Mouse (Mus musculus) kidney, adult 2 months (tissue): ENCODE data around the gene Inpp5d. TPM values are rescaled to one million over a fixed set of nuclear protein-coding genes. Genes with fewer than 3 reads are reported as not detected.

Experiments
- DNase-seq: peaks from one replicate; pipeline ENCODE4 v3.0.0; 2021
- H3K27ac ChIP-seq: fragments of 200-500 bp; 2 replicates; pipeline ENCODE4 v1.5.1; 2012; ENCODE audit warnings: low read depth, low read length, control low read depth, inconsistent platforms; ENCODE audit not compliant: insufficient read depth
- H3K27me3 ChIP-seq: fragments of 200-500 bp; replicated peaks from 2 replicates; pipeline ENCODE4 v1.6.1; 2012; ENCODE audit warnings: mild to moderate bottlenecking, moderate library complexity, low read length, inconsistent platforms; ENCODE audit not compliant: control insufficient read depth, insufficient read depth
- H3K36me3 ChIP-seq: fragments of 200-500 bp; 2 replicates; pipeline ENCODE4 v1.6.1; 2012; ENCODE audit warnings: mild to moderate bottlenecking, moderate library complexity, low read length, inconsistent platforms; ENCODE audit not compliant: control insufficient read depth, insufficient read depth
- H3K4me1 ChIP-seq: fragments of 200-500 bp; 2 replicates; pipeline ENCODE4 v1.6.1; 2011; ENCODE audit warnings: low read length; ENCODE audit not compliant: control insufficient read depth, insufficient read depth
- H3K4me3 ChIP-seq: fragments of 200-500 bp; 2 replicates; pipeline ENCODE4 v1.5.1; 2011; ENCODE audit warnings: mild to moderate bottlenecking, low read depth, low read length, control low read depth; ENCODE audit not compliant: insufficient read depth
- CTCF ChIP-seq: fragments of 200-500 bp; conservative IDR thresholded peaks from 2 replicates; pipeline ENCODE4 v1.5.1; 2011; ENCODE audit warnings: low read depth, mild to moderate bottlenecking, control low read depth, low read length, moderate library complexity, mixed read lengths; ENCODE audit not compliant: insufficient read depth, insufficient read length
- POLR2A ChIP-seq: fragments of 200-500 bp; IDR thresholded peaks from one replicate; pipeline ENCODE4 v1.6.1; 2011; ENCODE audit warnings: low read depth, low read length, control low read depth
- WGBS: fragments of 180-500 bp; shearing (Covaris S2); methylation state at CpG from one replicate; pipeline ENCODE4 v1.1.7; 2018; 5-methylcytosine and 5-hydroxymethylcytosine counted together
- polyA plus RNA-seq: library from polyadenylated mRNA; depleted of rRNA; stranded (reverse); fragments of >200 nt; gene quantifications from 2 replicates; pipeline ENCODE4 v1.2.3, GENCODE M21; 2012

The Inpp5d gene
- polyA plus RNA-seq, 1 experiment = 20.0 TPM

DNA sequence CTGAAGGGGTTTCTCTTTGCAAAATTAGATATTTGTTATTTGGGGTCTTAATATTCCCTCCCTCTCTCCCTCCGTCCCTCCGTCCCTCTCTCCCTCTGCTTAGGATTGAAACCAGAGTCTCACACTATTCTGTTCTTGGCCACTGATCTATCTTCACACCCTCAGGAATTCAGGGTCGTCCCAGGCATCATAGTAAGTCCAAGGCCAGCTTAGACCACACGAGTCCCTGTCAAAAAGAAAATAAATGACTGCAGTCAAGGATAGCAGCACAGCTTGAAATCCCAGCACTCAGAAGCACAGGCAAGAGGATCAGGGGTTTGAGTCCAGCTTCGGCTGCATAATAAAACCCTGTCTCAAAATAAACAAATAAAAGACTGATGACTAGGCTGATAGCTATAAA is 35.0 kb downstream of the Inpp5d start:
- no peak overlapping the region for H3K27ac ChIP-seq
- no peak for DNase-seq
- no peak overlapping the region for H3K4me3 ChIP-seq
- H3K36me3 ChIP-seq = no peaks in the 10 kb centered on the region
- no peaks in the 10 kb centered on the region for H3K4me1 ChIP-seq
- no peak for TF ChIP-seq POLR2A
- TF ChIP-seq CTCF = no peak
- H3K27me3 ChIP-seq = no peaks in the 10 kb centered on the region
- 36% methylated on average over 5 of the region's 5 CpGs for WGBS

DNA sequence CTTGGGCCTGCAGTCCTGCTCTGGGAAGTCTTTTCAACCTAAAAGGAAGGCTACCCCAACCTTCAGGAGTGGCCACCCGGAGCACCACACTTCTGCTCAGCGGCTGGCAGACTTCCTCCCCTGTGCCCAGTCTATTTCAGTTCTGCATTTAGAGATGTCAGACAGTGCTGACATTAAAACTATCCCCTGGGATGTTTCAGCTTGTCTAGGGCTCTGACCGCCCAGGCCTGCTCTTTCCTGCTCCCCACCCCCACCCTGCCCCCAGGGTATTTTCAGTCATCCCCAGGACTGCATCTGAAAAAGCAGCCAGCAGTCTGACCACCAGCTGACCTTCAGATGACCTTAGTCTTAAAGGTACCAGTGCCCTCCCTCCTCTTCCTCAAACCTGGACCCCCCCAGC is 38.0 kb downstream of the Inpp5d start:
- Histone ChIP-seq H3K4me1 (no peaks in the 10 kb centered on the region), H3K27me3 (no peaks in the 10 kb centered on the region), H3K27ac (no peak overlapping the region), H3K4me3 (no peak overlapping the region), H3K36me3 (no peaks in the 10 kb centered on the region)
- 65% methylated on average over 3 of the region's 3 CpGs for WGBS
- TF ChIP-seq CTCF (no peak), POLR2A (no peak)
- DNase-seq = no peak

DNA sequence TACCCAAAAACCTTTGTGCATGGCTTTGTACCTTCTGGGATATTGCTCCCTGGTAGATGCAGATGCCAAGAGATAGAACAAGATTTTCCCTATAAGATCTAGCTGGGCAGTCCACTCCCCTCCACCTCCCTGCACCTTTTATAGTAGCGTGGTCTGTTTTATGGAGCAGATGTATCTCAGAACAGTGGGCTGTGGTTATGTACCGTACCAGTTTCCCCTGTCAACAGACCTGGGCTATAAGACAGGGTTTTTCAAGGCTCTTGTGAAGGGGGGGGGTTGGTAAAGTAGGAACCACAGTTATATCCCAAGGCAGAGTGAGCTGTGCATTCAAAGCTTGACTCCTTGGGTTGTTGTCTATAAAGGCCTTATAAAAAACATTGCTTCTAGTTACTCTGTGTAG is 38.4 kb downstream of the Inpp5d start:
- H3K27ac ChIP-seq = no peak overlapping the region
- H3K4me1 ChIP-seq = no peaks in the 10 kb centered on the region
- H3K36me3 ChIP-seq = no peaks in the 10 kb centered on the region
- H3K27me3 ChIP-seq = no peaks in the 10 kb centered on the region
- no peak overlapping the region for H3K4me3 ChIP-seq
- no peak for DNase-seq
- 93% methylated on average over 2 of the region's 2 CpGs for WGBS
- TF ChIP-seq CTCF (no peak), POLR2A (no peak)

DNA sequence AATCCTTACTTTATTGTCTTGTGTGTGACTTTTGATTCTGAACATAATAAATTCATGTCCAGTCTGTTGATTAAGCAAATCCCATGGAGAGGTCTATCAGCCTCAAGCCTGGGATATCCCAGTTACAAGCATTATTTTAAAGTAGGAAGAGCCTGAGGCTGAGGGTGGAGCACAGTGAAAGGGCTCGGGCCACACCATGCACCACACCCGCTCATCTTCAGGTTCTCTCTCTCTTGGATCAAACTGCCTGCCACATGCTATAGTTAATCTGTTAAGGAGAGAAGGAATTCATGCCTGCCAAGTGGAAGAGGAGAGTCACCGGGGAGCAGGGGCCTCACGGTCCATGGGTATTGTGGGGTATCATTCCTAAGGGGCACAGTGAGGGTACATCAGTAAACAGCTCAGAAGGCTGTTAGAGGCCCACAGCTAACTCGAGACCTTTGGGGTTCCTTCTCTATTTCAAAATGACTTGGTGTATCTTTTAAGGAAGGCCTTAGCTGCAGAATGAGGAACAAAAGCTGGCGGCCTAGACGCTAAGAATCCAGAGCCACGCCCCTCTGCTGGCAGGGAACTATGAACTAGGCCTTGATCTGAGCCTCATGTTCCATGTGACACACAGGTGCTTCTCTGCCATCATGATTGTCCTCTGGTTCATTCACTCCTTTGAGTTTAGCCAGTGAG is 39.0 kb downstream of the Inpp5d start:
- no peaks in the 10 kb centered on the region for H3K4me1 ChIP-seq
- H3K36me3 ChIP-seq = no peaks in the 10 kb centered on the region
- peak; percentile 45 for DNase-seq
- no peak overlapping the region for H3K27ac ChIP-seq
- TF ChIP-seq POLR2A = no peak
- no peak for TF ChIP-seq CTCF
- H3K4me3 ChIP-seq = no peak overlapping the region
- 78% methylated on average over 8 of the region's 8 CpGs for WGBS
- no peaks in the 10 kb centered on the region for H3K27me3 ChIP-seq

DNA sequence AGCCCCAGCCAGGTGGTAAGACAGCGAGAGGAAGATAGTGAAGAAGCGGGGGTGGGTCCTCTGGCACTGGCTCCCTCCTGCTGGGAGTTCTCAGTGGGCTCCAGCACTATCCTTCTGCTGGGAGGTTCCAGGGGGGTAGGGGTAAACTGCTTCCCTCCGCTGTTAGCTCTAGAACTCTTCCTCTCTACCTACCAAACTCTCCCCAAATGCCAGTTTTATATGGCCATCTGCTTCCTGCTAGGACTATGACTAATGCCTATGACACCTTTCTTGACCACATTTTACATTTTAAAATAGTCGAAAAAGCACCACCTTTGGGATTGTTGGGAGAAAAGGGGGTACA is 39.5 kb downstream of the Inpp5d start:
- no peaks in the 10 kb centered on the region for H3K36me3 ChIP-seq
- no peak for TF ChIP-seq POLR2A
- TF ChIP-seq CTCF = no peak
- H3K27me3 ChIP-seq = no peaks in the 10 kb centered on the region
- no peaks in the 10 kb centered on the region for H3K4me1 ChIP-seq
- WGBS = 80% methylated on average over 4 of the region's 4 CpGs
- H3K4me3 ChIP-seq = no peak overlapping the region
- DNase-seq = no peak
- no peak overlapping the region for H3K27ac ChIP-seq

DNA sequence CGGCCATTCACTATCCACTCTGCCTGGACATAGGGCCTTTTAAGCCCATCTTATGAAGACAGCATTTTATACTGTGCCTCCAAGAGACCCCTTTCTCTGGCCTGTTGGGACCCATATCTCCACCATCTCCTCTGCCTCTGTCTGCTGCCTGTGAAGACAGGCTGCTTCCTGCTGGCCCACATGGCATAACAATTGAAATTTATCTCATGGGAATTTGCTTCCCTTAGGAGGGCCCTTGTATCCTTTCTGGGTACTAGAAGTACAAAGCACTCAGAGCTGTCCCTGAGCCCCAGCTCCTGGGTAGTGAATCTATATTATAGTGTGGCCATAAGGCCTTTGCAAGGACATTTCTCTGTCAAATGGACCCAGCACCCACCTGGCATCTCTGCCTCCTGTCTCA is 40.6 kb downstream of the Inpp5d start:
- 85% methylated on average over 1 of the region's 1 CpGs for WGBS
- peak; percentile 33 for DNase-seq
- no peaks in the 10 kb centered on the region for H3K36me3 ChIP-seq
- no peak overlapping the region for H3K4me3 ChIP-seq
- H3K4me1 ChIP-seq = no peaks in the 10 kb centered on the region
- no peak overlapping the region for H3K27ac ChIP-seq
- no peaks in the 10 kb centered on the region for H3K27me3 ChIP-seq
- TF ChIP-seq POLR2A (no peak), CTCF (no peak)

DNA sequence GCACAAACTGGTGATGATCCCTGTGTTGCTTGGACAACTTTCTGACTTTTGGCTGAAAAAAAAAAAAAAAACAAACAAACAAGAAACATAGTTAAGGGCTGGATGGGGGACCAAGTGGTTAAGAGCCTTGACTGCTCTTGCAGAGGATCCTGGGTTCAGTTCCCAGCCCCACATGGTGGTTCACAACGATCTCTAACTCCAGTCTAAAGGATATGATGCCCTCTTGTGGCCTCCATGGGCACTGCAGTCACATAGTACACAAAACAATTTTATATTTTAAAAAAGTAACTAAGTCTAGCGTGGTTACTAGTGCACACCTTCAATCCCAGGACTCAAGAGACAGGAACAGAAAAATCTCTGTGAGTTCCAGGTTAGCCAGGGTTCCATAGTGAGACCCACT is 43.9 kb downstream of the Inpp5d start:
- H3K4me3 ChIP-seq = no peak overlapping the region
- H3K27me3 ChIP-seq = no peaks in the 10 kb centered on the region
- no peak for DNase-seq
- 83% methylated on average over 2 of the region's 2 CpGs for WGBS
- no peaks in the 10 kb centered on the region for H3K4me1 ChIP-seq
- no peaks in the 10 kb centered on the region for H3K36me3 ChIP-seq
- TF ChIP-seq CTCF (0 out of 2 replicates have a peak, but pooled peaks have one; percentile 14), POLR2A (no peak)
- H3K27ac ChIP-seq = no peak overlapping the region
